Mouse (Mus musculus): ENCODE measurements at regions not wholly inside any gene's neighbourhood (a gene's known extent, or its start where the extent isn't known, plus 50 kb on each side); places are given as distances from the start of the nearest gene placed in this dataset.

GRCm38 (mm10) chr7:55710872-55711558 lies 57.0 kb upstream of the Siglech start:
- DNase-seq (ENCODE audit: low spot score), result peak; percentile 19
